Mouse (Mus musculus) limb, embryonic 13.5 days (tissue): Measurements from ENCODE around the gene Cap2. TPM values are rescaled to one million over a fixed set of nuclear protein-coding genes. Genes with fewer than 3 reads are reported as not detected.

ENCODE experiments used
- ATAC-seq: fragments of 200-750 bp; cut with Nextera tagmentation; 2 replicates; pipeline ENCODE4 v1.8.0; 2017; ENCODE audit warnings: low read depth, moderate number of reproducible peaks, moderate TSS enrichment; ENCODE audit not compliant: low FRiP score
- H3K27ac ChIP-seq: fragments of 300-500 bp; sonication (generic); 2 replicates; pipeline ENCODE4 v1.5.1; 2015; ENCODE audit warnings: inconsistent platforms, mild to moderate bottlenecking, moderate library complexity
- H3K27me3 ChIP-seq: fragments of 300-500 bp; sonication (generic); 2 replicates; pipeline ENCODE4 v1.6.1; 2015; ENCODE audit warnings: mild to moderate bottlenecking, inconsistent platforms
- H3K36me3 ChIP-seq: fragments of 300-500 bp; sonication (generic); 2 replicates; pipeline ENCODE4 v1.6.1; 2015; ENCODE audit warnings: inconsistent platforms, mild to moderate bottlenecking, moderate library complexity
- H3K4me1 ChIP-seq: fragments of 300-500 bp; sonication (generic); 2 replicates; pipeline ENCODE4 v1.6.1; 2015; ENCODE audit warnings: inconsistent platforms
- H3K4me2 ChIP-seq: fragments of 300-500 bp; sonication (generic); replicated peaks from 2 replicates; pipeline ENCODE4 v1.6.1; 2015; ENCODE audit warnings: inconsistent platforms, mild to moderate bottlenecking, moderate library complexity
- H3K4me3 ChIP-seq: fragments of 300-500 bp; sonication (generic); 2 replicates; pipeline ENCODE4 v1.5.1; 2015; ENCODE audit warnings: moderate library complexity, mild to moderate bottlenecking, inconsistent platforms
- H3K9ac ChIP-seq: fragments of 300-500 bp; sonication (generic); 2 replicates; pipeline ENCODE4 v1.6.1; 2015; ENCODE audit warnings: mild to moderate bottlenecking, inconsistent platforms
- H3K9me3 ChIP-seq: fragments of 300-500 bp; sonication (generic); 2 replicates; pipeline ENCODE4 v1.6.1; 2016; ENCODE audit warnings: inconsistent platforms
- WGBS: fragments of 180-500 bp; shearing (Covaris S2); methylation state at CpG from one replicate; pipeline ENCODE4 v1.1.7; 2015; 5-methylcytosine and 5-hydroxymethylcytosine counted together
- polyA plus RNA-seq: library from polyadenylated mRNA; unstranded; fragments of >200 nt; fragmentation: Nextera tagmentation; extraction: Ambion mirVana; gene quantifications from 2 replicates; pipeline ENCODE4 v1.2.1, GENCODE M21; 2015

The Cap2 gene
- polyA plus RNA-seq, 1 experiment from 2014 or later = 21.0 TPM

- no peaks in the 10 kb centered on the region for H3K4me1 ChIP-seq
- 76% methylated on average over 6 of the region's 6 CpGs for WGBS
These were observed 43.0 kb downstream of the Cap2 start for GRCm38 (mm10) chr13:46544608-46545007.

GRCm38 (mm10) chr13:46545081-46545480, 43.4 kb downstream of the Cap2 start:
- Histone ChIP-seq H3K4me2 (no peak overlapping the region), H3K4me1 (no peaks in the 10 kb centered on the region), H3K9me3 (no peaks in the 10 kb centered on the region), H3K9ac (no peak overlapping the region), H3K36me3 (no peaks in the 10 kb centered on the region), H3K4me3 (no peak overlapping the region), H3K27ac (no peak overlapping the region), H3K27me3 (0 out of 2 replicates have a peak, but pooled peaks cover 3% of the 10 kb centered on the region)
- 56% methylated on average over 9 of the region's 9 CpGs for WGBS
- no peak for ATAC-seq

More at GRCm38 (mm10) chr13:46544608-46545007, 43.0 kb downstream of the Cap2 start:
- no peaks in the 10 kb centered on the region for H3K9me3 ChIP-seq
- no peak overlapping the region for H3K4me2 ChIP-seq
- no peak overlapping the region for H3K27ac ChIP-seq
- no peak overlapping the region for H3K9ac ChIP-seq
- ATAC-seq = no peak
- no peak overlapping the region for H3K4me3 ChIP-seq
- H3K36me3 ChIP-seq = no peaks in the 10 kb centered on the region
- 0 out of 2 replicates have a peak, but pooled peaks cover 3% of the 10 kb centered on the region for H3K27me3 ChIP-seq

- Histone ChIP-seq H3K4me1 (no peaks in the 10 kb centered on the region), H3K36me3 (no peaks in the 10 kb centered on the region), H3K9me3 (no peaks in the 10 kb centered on the region), H3K4me3 (no peak overlapping the region), H3K27me3 (0 out of 2 replicates have a peak, but pooled peaks cover 3% of the 10 kb centered on the region), H3K9ac (no peak overlapping the region), H3K4me2 (no peak overlapping the region), H3K27ac (no peak overlapping the region)
- ATAC-seq = no peak
- 90% methylated on average over 4 of the region's 4 CpGs for WGBS
These were observed 45.2 kb downstream of the Cap2 start for GRCm38 (mm10) chr13:46546846-46547245.

GRCm38 (mm10) chr13:46547253-46547652, 45.6 kb downstream of the Cap2 start:
- no peak for ATAC-seq
- H3K27ac ChIP-seq = no peak overlapping the region
- no peak overlapping the region for H3K4me3 ChIP-seq
- no peaks in the 10 kb centered on the region for H3K9me3 ChIP-seq
- H3K27me3 ChIP-seq = 0 out of 2 replicates have a peak, but pooled peaks cover 3% of the 10 kb centered on the region
- 17% methylated on average over 1 of the region's 1 CpGs for WGBS
- no peak overlapping the region for H3K9ac ChIP-seq
- H3K4me2 ChIP-seq = no peak overlapping the region
- H3K4me1 ChIP-seq = no peaks in the 10 kb centered on the region
- no peaks in the 10 kb centered on the region for H3K36me3 ChIP-seq

- no peak overlapping the region for H3K9ac ChIP-seq
- WGBS = 79% methylated on average over 8 of the region's 8 CpGs
- H3K27me3 ChIP-seq = 0 out of 2 replicates have a peak, but pooled peaks cover 3% of the 10 kb centered on the region
- H3K4me2 ChIP-seq = no peak overlapping the region
- H3K4me1 ChIP-seq = no peaks in the 10 kb centered on the region
- H3K9me3 ChIP-seq = no peaks in the 10 kb centered on the region
- H3K36me3 ChIP-seq = no peaks in the 10 kb centered on the region
- no peak overlapping the region for H3K27ac ChIP-seq
- H3K4me3 ChIP-seq = no peak overlapping the region
- ATAC-seq = no peak
These were observed 46.5 kb downstream of the Cap2 start for GRCm38 (mm10) chr13:46548132-46548531.

GRCm38 (mm10) chr13:46548600-46549179, 47.0 kb downstream of the Cap2 start:
- ATAC-seq = no peak
- WGBS = 83% methylated on average over 5 of the region's 5 CpGs

GRCm38 (mm10) chr13:46550627-46551026, 49.0 kb downstream of the Cap2 start:
- H3K9ac ChIP-seq = no peak overlapping the region
- no peaks in the 10 kb centered on the region for H3K9me3 ChIP-seq
- 63% methylated on average over 10 of the region's 10 CpGs for WGBS
- 0 out of 2 replicates have a peak, but pooled peaks cover 3% of the 10 kb centered on the region for H3K27me3 ChIP-seq
- H3K36me3 ChIP-seq = no peaks in the 10 kb centered on the region
- 0 out of 2 replicates have a peak, but pooled peaks cover 3% of the 10 kb centered on the region for H3K4me1 ChIP-seq
- no peak overlapping the region for H3K27ac ChIP-seq
- H3K4me3 ChIP-seq = no peak overlapping the region
- no peak for ATAC-seq
- H3K4me2 ChIP-seq = no peak overlapping the region

More at GRCm38 (mm10) chr13:46548600-46549179, 47.0 kb downstream of the Cap2 start:
- Histone ChIP-seq H3K9me3 (no peaks in the 10 kb centered on the region), H3K36me3 (no peaks in the 10 kb centered on the region), H3K4me3 (no peak overlapping the region), H3K27ac (no peak overlapping the region), H3K4me1 (no peaks in the 10 kb centered on the region), H3K9ac (no peak overlapping the region), H3K4me2 (no peak overlapping the region), H3K27me3 (0 out of 2 replicates have a peak, but pooled peaks cover 3% of the 10 kb centered on the region)

- no peak overlapping the region for H3K4me3 ChIP-seq
- H3K4me1 ChIP-seq = 0 out of 2 replicates have a peak, but pooled peaks cover 3% of the 10 kb centered on the region
- H3K4me2 ChIP-seq = no peak overlapping the region
- no peak for ATAC-seq
- H3K27me3 ChIP-seq = no peaks in the 10 kb centered on the region
- no peaks in the 10 kb centered on the region for H3K36me3 ChIP-seq
- no peak overlapping the region for H3K27ac ChIP-seq
- H3K9ac ChIP-seq = no peak overlapping the region
- WGBS = 70% methylated on average over 9 of the region's 9 CpGs
- peaks cover 8% of the 10 kb centered on the region; the same call in 1 of the 2 replicates for H3K9me3 ChIP-seq
These were observed 53.1 kb downstream of the Cap2 start for GRCm38 (mm10) chr13:46554736-46555135.

GRCm38 (mm10) chr13:46565913-46566312, 64.3 kb downstream of the Cap2 start:
- WGBS = 74% methylated on average over 5 of the region's 5 CpGs

GRCm38 (mm10) chr13:46569469-46569868, 67.8 kb downstream of the Cap2 start:
- WGBS = 47% methylated on average over 8 of the region's 8 CpGs
- no peak for ATAC-seq
- H3K4me1 ChIP-seq = 0 out of 2 replicates have a peak, but pooled peaks cover 3% of the 10 kb centered on the region

More at GRCm38 (mm10) chr13:46565913-46566312, 64.3 kb downstream of the Cap2 start:
- H3K27ac ChIP-seq = no peak overlapping the region
- H3K4me1 ChIP-seq = peaks cover 12% of the 10 kb centered on the region; the same call in 1 of the 2 replicates
- no peak overlapping the region for H3K4me3 ChIP-seq
- no peaks in the 10 kb centered on the region for H3K27me3 ChIP-seq
- no peaks in the 10 kb centered on the region for H3K9me3 ChIP-seq
- no peak for ATAC-seq
- no peaks in the 10 kb centered on the region for H3K36me3 ChIP-seq
- H3K4me2 ChIP-seq = no peak overlapping the region
- H3K9ac ChIP-seq = no peak overlapping the region

GRCm38 (mm10) chr13:46571141-46571592, 69.5 kb downstream of the Cap2 start:
- H3K4me1 ChIP-seq = 0 out of 2 replicates have a peak, but pooled peaks cover 3% of the 10 kb centered on the region
- WGBS = 11% methylated on average over 12 of the region's 12 CpGs
- H3K36me3 ChIP-seq = no peaks in the 10 kb centered on the region
- ATAC-seq = no peak
- H3K9me3 ChIP-seq = no peaks in the 10 kb centered on the region
- no peak overlapping the region for H3K27ac ChIP-seq
- H3K4me2 ChIP-seq = 0 out of 2 replicates have a peak overlapping the region, but pooled peaks have one; percentile 5
- no peak overlapping the region for H3K4me3 ChIP-seq
- no peaks in the 10 kb centered on the region for H3K27me3 ChIP-seq
- no peak overlapping the region for H3K9ac ChIP-seq

More at GRCm38 (mm10) chr13:46569469-46569868, 67.8 kb downstream of the Cap2 start:
- Histone ChIP-seq H3K4me3 (no peak overlapping the region), H3K36me3 (no peaks in the 10 kb centered on the region), H3K4me2 (no peak overlapping the region), H3K9ac (no peak overlapping the region), H3K27me3 (no peaks in the 10 kb centered on the region), H3K9me3 (no peaks in the 10 kb centered on the region), H3K27ac (no peak overlapping the region)

- no peaks in the 10 kb centered on the region for H3K36me3 ChIP-seq
- H3K4me3 ChIP-seq = no peak overlapping the region
- no peak overlapping the region for H3K9ac ChIP-seq
- ATAC-seq = 0 out of 2 replicates have a peak, but pooled peaks have one; percentile 36
- no peaks in the 10 kb centered on the region for H3K9me3 ChIP-seq
- no peak overlapping the region; the same call in 1 of the 2 replicates for H3K4me2 ChIP-seq
- WGBS = 52% methylated on average over 11 of the region's 11 CpGs
- H3K27me3 ChIP-seq = no peaks in the 10 kb centered on the region
- no peak overlapping the region for H3K27ac ChIP-seq
- 0 out of 2 replicates have a peak, but pooled peaks cover 3% of the 10 kb centered on the region for H3K4me1 ChIP-seq
These were observed 70.5 kb downstream of the Cap2 start for GRCm38 (mm10) chr13:46571961-46572647.
